Mouse (Mus musculus): ENCODE results near the gene Ank3.

Gene Ank3

GRCm38 (mm10) chr10:69728876-69729275 lies 330.3 kb downstream of the Ank3 start:
- DNase-seq, result no peak

GRCm38 (mm10) chr10:69730351-69730871 lies 331.8 kb downstream of the Ank3 start:
- DNase-seq, result no peak

DNA sequence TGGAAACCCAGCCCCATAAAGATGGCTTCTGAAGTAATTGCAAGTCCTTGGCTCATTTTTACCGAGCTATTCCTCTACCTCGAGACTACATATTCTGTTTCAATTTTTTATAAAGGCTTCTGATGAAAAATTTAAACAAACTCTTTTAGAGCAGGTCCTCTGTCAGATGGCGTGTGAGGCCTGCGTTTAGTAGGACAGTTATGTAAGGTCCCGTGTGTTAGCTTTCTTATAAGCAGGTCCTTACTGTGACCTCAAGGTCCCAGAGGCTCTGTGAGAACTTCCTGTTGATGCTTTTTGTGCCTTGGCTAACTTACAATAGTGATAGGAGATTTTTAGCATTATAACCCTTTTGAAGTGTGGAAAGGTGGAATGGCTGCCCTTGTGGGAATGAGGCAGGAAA lies 332.8 kb downstream of the Ank3 start:
- no peak for DNase-seq

- DNase-seq, result no peak
Observed at GRCm38 (mm10) chr10:69731863-69732262, 333.3 kb downstream of the Ank3 start.

DNA sequence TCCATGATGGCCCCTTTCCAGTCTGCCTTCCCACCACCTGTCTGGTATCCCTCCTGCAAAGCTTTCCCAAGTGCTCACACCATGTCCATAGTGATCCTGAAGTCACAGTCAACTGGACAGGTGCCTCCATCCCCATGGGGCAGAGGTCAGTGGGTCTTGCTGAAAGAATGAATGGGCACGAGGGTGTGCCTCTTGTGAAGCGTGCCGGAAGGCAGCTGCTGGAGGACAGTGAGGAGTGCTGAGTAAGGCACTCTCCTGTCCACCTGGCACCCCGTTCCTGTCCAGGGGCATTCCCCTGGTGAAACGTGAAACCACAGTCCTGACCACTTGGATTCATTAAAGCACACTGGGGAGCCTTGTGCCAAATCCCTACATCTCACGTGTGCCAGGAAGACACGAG lies 337.7 kb downstream of the Ank3 start:
- no peak for DNase-seq

- DNase-seq, result no peak
Observed at GRCm38 (mm10) chr10:69738741-69739271, 340.2 kb downstream of the Ank3 start.

- DNase-seq, result no peak
Observed at GRCm38 (mm10) chr10:69742528-69742927, 344.0 kb downstream of the Ank3 start.

DNA sequence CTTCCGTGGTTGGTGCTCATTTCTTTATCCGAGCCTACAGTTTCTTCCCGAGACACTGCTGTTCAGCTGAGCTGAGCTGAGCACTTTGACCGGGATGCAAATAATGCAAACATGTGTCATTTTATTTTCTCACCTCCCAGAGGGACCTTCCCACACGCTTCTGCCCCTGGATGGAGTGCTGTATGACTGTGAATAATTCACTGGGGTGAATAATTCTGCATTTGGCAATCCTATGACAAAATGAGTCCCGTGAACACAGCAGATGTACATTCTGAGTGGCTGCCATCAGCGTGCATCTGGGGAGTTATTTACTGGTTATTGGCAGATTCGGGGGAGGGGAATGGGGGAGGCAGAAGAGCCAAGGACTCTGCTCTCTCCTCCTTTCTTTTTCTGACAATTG lies 345.6 kb downstream of the Ank3 start:
- no peak for DNase-seq

DNA sequence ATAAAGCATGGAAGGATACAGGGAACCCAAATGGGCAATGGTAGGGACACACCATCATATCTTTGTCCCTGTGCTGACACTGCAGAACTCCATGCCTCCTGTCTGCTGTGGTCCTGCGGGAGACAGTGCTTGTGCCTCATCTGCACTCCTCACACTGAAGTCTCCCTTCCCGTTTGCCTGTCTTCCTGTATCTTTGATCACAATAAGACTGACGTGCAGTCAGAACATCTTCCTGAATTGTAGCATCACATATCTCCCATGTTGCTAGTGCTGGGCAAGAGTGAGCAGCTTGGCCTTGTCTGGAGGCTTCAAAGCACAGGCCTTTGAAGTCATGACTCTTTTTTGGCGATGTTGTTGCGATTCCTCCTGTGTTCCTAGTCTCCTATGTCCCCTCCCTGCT lies 346.3 kb downstream of the Ank3 start:
- DNase-seq, result no peak

DNA sequence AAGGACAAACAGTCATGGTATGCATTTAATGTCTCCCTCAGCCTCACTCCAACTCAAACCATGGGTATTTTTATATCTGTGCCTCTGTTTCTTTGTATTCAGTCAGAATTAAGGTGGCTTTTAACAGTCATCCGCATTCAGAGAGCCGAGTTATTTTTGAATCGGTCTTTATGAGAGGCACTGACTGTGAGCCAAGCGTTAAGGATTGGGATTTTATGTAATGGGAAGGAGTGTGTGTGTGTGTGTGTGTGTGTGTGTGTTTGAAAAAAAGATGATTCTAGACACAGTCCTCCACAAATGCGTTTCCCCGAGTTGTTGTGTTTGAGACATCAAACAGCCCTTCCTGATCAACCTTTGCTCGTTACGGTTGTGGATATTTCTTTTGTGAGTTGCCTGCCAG lies 347.7 kb downstream of the Ank3 start:
- DNase-seq, result no peak

DNA sequence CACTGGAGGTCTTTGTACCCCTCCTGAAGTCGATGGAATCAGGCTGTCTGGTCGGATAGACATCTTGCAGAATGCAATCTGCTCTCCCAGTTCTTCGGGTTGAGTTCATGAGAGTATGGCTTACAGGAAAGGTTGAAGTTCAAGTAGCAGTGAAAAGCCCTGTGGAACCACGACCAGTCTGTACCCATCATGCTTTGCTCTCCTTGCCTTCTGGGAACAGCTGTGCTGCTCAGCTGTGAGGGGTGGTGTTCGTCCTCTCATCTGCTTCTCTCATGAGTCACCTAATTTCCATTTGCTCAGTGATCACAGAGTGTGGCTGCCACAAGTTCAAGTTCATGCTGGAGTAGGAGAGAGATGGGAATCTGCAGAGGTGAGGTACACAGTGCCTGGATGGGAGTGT lies 348.2 kb downstream of the Ank3 start:
- DNase-seq, result no peak

DNA sequence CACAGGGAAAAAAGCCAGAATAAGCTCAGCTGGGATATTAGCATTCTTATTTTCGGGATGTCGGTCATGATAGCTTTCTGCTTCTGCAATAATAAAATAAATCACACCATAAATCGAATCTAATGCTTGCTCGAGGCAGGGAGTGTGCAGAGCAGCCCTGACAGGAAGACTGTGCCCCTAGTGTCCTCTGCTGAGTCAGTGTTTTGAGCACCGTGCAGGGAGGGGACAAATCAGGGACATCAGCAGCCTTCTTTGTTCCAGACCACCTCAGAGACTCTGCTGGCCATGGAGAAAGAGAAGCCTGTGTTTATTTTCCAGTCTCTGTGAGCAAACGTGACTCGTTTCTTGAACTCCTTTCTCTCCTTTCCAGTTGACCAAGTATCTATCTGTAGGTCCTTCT lies 352.8 kb downstream of the Ank3 start:
- no peak for DNase-seq

- no peak for DNase-seq
Observed at GRCm38 (mm10) chr10:69753464-69753863, 354.9 kb downstream of the Ank3 start.

DNA sequence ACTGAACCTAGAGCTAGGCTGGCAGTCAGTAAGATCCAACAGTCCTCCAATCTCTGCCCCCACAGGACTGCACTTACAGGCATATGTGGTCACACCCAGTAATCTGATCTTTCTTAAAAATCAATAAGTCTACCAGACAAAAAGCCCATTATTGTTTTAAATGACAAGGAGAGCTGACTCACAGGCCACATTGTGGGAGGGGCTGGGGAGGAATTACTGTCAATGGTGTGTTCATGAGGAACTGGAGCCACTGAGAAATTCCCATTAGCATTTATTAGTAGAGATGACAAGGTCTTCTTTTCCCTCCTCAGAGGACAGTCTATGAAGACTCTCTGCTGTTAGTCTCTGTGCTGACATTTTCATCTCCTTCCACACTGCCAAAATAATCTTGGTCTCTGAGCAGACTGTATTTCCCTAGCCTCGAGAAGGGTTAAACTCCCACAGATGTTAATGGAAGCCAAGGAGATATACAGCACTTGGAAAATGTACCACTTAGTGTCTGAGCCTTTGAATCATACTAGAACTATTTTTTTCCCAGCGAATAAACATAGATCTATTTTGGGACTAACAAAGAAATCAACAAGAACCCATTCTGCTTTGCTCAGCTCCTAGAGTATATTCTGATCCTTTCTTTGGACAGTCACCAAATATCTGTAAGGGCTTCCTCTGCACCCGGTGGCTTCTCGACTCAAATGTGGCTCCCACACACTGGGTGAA lies 358.5 kb downstream of the Ank3 start:
- no peak for DNase-seq

DNA sequence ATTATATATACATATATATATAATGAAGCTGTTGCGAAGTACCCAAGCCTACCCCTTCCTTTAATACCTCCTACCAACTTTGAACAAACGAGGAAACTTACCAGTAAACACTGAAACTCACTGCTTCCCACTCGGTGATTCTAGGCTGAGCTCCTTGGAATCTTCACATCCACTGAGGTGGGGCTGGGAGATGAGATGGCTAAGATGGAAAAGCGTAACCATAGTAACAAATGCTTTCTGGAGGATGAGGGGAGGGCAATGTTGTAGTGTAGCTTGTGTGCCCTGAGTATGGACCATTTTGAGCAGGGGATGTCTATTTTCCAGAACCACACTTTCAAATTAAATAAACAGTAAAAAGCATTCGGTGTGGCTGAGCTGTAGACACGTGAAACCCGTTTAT lies 364.4 kb downstream of the Ank3 start:
- DNase-seq, result no peak

- no peak for DNase-seq
Observed at GRCm38 (mm10) chr10:69764402-69764801, 365.8 kb downstream of the Ank3 start.

GRCm38 (mm10) chr10:69777065-69777645 lies 378.6 kb downstream of the Ank3 start:
- no peak for DNase-seq

DNA sequence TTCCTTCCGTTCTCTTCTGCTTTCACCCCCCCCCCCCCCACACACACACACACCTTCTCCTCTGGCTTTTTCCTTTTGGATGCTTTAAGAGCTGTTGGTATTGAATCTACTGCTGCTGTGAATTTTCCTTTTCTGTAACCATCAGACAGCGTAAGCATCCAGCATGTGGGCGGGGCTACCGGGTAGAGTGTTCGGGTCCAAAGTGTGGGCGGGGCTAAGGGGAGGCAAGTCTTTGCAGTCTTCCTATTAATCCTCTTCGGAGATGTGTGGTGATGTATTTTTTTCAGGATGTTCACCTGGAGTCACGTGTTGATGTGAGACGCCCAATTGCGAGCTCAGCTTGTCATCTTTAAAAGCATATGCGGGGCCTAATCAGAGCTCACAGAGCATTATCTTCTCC lies 379.2 kb downstream of the Ank3 start:
- no peak for DNase-seq

DNA sequence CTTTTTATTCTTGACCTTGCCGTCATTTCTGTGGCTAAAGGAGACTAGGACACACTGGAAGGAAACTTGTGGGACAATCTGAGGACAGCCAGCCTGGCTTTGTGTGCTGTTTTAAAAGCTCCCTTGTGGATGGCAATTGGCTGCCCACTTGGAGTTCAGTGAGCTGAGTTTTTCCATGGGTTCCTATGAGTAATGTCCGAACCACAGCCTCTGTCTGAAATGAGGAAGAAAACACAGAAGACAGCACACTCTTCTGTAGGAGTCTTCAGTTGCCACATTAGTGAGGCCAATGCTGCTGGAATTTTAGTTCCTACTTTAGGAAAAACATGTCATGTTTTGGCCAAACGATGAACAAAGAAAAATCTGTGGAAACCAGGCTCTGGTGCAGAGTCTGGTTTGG lies 380.7 kb downstream of the Ank3 start:
- no peak for DNase-seq

DNA sequence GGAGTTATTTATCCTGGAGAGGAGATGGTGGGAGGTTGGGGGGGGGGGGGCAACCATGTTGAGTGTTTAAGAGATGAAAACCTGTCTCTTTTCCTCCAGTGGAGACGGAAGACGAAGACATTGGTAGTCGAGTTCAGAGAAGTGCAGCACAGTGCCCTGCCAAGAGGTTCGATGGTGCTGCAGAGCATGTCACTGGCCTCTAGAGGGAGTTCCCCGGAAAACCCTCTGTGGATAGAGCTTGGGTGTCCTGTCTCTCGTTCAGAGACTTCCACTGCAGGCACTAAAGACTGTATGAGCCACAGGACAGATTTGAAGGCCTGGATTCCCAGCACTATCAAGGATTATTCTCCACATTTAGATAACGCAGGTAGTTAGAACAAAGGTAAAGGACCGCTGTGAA lies 382.9 kb downstream of the Ank3 start:
- DNase-seq, result no peak

- DNase-seq, result no peak
Observed at GRCm38 (mm10) chr10:69785235-69785634, 386.7 kb downstream of the Ank3 start.

DNA sequence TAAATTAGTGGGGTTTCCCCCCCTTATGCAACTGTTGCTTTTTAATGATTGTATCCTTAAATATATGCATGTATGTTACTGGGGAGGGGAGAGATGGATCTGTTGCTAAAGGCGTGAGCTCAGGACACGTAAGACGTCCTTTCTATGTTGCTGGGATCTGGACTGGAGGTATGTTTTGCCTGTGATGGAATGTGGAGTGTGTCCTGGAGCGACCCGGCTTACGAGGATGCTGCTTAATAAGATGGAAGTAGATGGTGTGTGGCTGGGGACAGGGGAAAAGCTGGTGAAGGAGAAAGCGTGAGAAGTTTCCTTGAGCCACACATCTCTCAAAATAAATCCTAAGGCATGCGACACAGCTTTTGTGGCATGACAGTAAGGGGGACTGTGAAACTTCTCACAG lies 387.1 kb downstream of the Ank3 start:
- DNase-seq, result no peak

GRCm38 (mm10) chr10:69786220-69786993 lies 387.8 kb downstream of the Ank3 start:
- DNase-seq, result no peak

GRCm38 (mm10) chr10:69787379-69787778 lies 388.8 kb downstream of the Ank3 start:
- no peak for DNase-seq
